In the genomic region with DNA sequence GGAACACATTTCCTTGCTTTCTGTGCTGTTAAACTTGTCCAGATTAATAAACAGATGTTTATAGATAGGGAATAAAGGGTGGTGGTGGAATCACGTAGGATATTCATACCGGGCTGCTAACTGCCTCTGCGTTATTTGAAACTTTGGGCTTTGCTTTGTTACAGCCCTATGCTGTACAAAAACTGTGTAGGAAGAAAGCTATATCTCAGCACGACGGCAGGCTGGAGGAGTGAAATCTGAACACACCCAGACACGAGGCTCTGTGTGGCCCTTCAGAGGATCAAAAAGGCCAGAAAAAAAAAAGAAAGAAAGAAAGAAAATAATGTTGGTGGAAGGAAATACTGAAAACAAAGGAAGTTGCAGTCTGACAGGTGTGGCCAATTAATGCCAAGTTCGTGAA, we compare ENCODE assay signal across 27 mouse cellular contexts.
DNase-seq lines count a peak whose midpoint lies in the region; ATAC-seq and TF ChIP-seq lines count a peak whose summit lies in the region.
"Had no signal": no experiment of that assay in that cellular context is flagged by ENCODE, and none has a peak within 500 bp of the region (broad histone marks: within the 10 kb centered on the region; RNA-seq: fewer than 3 reads in every experiment).

No protein-coding gene starts in this region.

- no peak for TF ChIP-seq CTCF in kidney, postnatal 0 days (IDR thresholded peaks at IDR 0.05; ENCODE audit: low read depth)

- H3K4me1 ChIP-seq in hindbrain, embryonic 14.5 days (replicated peaks; ENCODE audit: control insufficient read depth, insufficient read depth, low read length), result no peaks in the 10 kb centered on the region
- no peaks in the 10 kb centered on the region for H3K4me1 ChIP-seq in hindbrain, embryonic 11.5 days (replicated peaks; ENCODE audit: control insufficient read depth, insufficient read depth, low read length)
- no peaks in the 10 kb centered on the region for H3K4me1 ChIP-seq in kidney, postnatal 0 days (replicated peaks; ENCODE audit: insufficient read depth, low read length)
- H3K4me1 ChIP-seq: embryonic facial prominence, embryonic 12.5 days; embryonic facial prominence, embryonic 15.5 days; heart, embryonic 10.5 days; heart, embryonic 13.5 days; hindbrain, embryonic 12.5 days; intestine, embryonic 15.5 days had no signal

- H3K9me3 ChIP-seq in hindbrain, embryonic 14.5 days (ENCODE audit: control insufficient read depth, low read length), result no peaks in the 10 kb centered on the region
- H3K9me3 ChIP-seq in hindbrain, embryonic 11.5 days (ENCODE audit: control insufficient read depth, low read length), result no peaks in the 10 kb centered on the region
- H3K9me3 ChIP-seq in kidney, postnatal 0 days (replicated peaks; ENCODE audit: low read length), result no peaks in the 10 kb centered on the region
- H3K9me3 ChIP-seq: embryonic facial prominence, embryonic 12.5 days; embryonic facial prominence, embryonic 15.5 days; heart, embryonic 10.5 days; heart, embryonic 13.5 days; hindbrain, embryonic 12.5 days; intestine, embryonic 15.5 days had no signal

- peak; percentile 7 for DNase-seq in embryo, embryonic 11 days
- no peak for DNase-seq in embryo, embryonic 9.5 days (ENCODE audit: extremely low spot score)
- DNase-seq in hindbrain, embryonic 14.5 days (ENCODE audit: low spot score), result no peak
- DNase-seq in hindbrain, embryonic 11.5 days (ENCODE audit: low spot score), result no peak
- peak; percentile 25 for DNase-seq in kidney, postnatal 0 days (ENCODE audit: low spot score)
- DNase-seq in kidney, adult 11 months, result no peak
- DNase-seq: adrenal gland, adult 8-10 months; adrenal gland, postnatal 25 days; cerebellum, adult 11-12 months; cerebellum, adult 8-10 months; cerebellum, postnatal 10 days; cerebellum, postnatal 36 days; forebrain, postnatal 0 days; gastrocnemius, adult 2 months; gastrocnemius, postnatal 14 days; heart, adult 18-20 months; heart, postnatal 14 days; heart, postnatal 4 days had no signal

- WGBS in hindbrain, embryonic 14.5 days, result 73% methylated on average over 7 of the region's 7 CpGs
- 65% methylated on average over 7 of the region's 7 CpGs for WGBS in hindbrain, embryonic 11.5 days
- 15% methylated on average over 7 of the region's 7 CpGs for WGBS in kidney, postnatal 0 days

- H3K4me2 ChIP-seq in hindbrain, embryonic 14.5 days (replicated peaks), result no peak overlapping the region
- H3K4me2 ChIP-seq in hindbrain, embryonic 11.5 days (replicated peaks; ENCODE audit: low read depth, low read length), result no peak overlapping the region
- H3K4me2 ChIP-seq in kidney, postnatal 0 days (ENCODE audit: low read length), result no peak overlapping the region
- H3K4me2 ChIP-seq: embryonic facial prominence, embryonic 12.5 days; embryonic facial prominence, embryonic 15.5 days; heart, embryonic 13.5 days; hindbrain, embryonic 12.5 days; intestine, embryonic 15.5 days had no signal

- no peak overlapping the region for H3K4me3 ChIP-seq in hindbrain, embryonic 14.5 days (replicated peaks; ENCODE audit: low read length)
- no peak overlapping the region for H3K4me3 ChIP-seq in hindbrain, embryonic 11.5 days (ENCODE audit: low read depth, low read length)
- H3K4me3 ChIP-seq in kidney, postnatal 0 days (replicated peaks; ENCODE audit: low read depth, low read length), result no peak overlapping the region
- H3K4me3 ChIP-seq: embryonic facial prominence, embryonic 12.5 days; embryonic facial prominence, embryonic 15.5 days; gastrocnemius, adult 2 months; heart, embryonic 10.5 days; heart, embryonic 13.5 days; hindbrain, embryonic 12.5 days; intestine, embryonic 15.5 days had no signal

- H3K27me3 ChIP-seq in hindbrain, embryonic 14.5 days (ENCODE audit: control insufficient read depth, insufficient read depth, low read length), result no peaks in the 10 kb centered on the region
- no peaks in the 10 kb centered on the region for H3K27me3 ChIP-seq in hindbrain, embryonic 11.5 days (ENCODE audit: control insufficient read depth, insufficient read depth, low read length)
- H3K27me3 ChIP-seq in kidney, postnatal 0 days (ENCODE audit: insufficient read depth, low read length), result no peaks in the 10 kb centered on the region
- H3K27me3 ChIP-seq: embryonic facial prominence, embryonic 12.5 days; embryonic facial prominence, embryonic 15.5 days; heart, embryonic 13.5 days; hindbrain, embryonic 12.5 days; intestine, embryonic 15.5 days had no signal

- ATAC-seq in hindbrain, embryonic 14.5 days (ENCODE audit: low FRiP score), result no peak
- no peak for ATAC-seq in hindbrain, embryonic 11.5 days (ENCODE audit: low FRiP score)
- ATAC-seq in kidney, postnatal 0 days (replicated peaks; ENCODE audit: low FRiP score, low read depth), result no peak
- ATAC-seq: activated CD4-positive, CD25-positive, alpha-beta regulatory T cell, adult 4 months; forebrain, embryonic 14.5 days; forebrain, postnatal 0 days; hindbrain, embryonic 16.5 days; intestine, embryonic 15.5 days had no signal

- no peaks in the 10 kb centered on the region for H3K36me3 ChIP-seq in hindbrain, embryonic 14.5 days (replicated peaks; ENCODE audit: control insufficient read depth, insufficient read depth)
- H3K36me3 ChIP-seq in hindbrain, embryonic 11.5 days (ENCODE audit: control insufficient read depth, insufficient read depth, low read length), result no peaks in the 10 kb centered on the region
- no peaks in the 10 kb centered on the region for H3K36me3 ChIP-seq in kidney, postnatal 0 days (ENCODE audit: insufficient read depth, low read length)
- H3K36me3 ChIP-seq: embryonic facial prominence, embryonic 12.5 days; embryonic facial prominence, embryonic 15.5 days; heart, embryonic 10.5 days; heart, embryonic 13.5 days; hindbrain, embryonic 12.5 days; intestine, embryonic 15.5 days had no signal

- peak overlapping the region; percentile 16; the same call in 1 of the 2 replicates for H3K27ac ChIP-seq in hindbrain, embryonic 14.5 days
- H3K27ac ChIP-seq in hindbrain, embryonic 11.5 days (ENCODE audit: low read depth, low read length), result no peak overlapping the region
- H3K27ac ChIP-seq in kidney, postnatal 0 days, result no peak overlapping the region
- H3K27ac ChIP-seq: embryonic facial prominence, embryonic 12.5 days; embryonic facial prominence, embryonic 15.5 days; gastrocnemius, adult 2 months; heart, embryonic 10.5 days; heart, embryonic 13.5 days; hindbrain, embryonic 12.5 days; intestine, embryonic 15.5 days had no signal

- no peak overlapping the region for H3K9ac ChIP-seq in hindbrain, embryonic 14.5 days
- H3K9ac ChIP-seq in hindbrain, embryonic 11.5 days (ENCODE audit: low read depth, low read length), result no peak overlapping the region
- no peak overlapping the region for H3K9ac ChIP-seq in kidney, postnatal 0 days (ENCODE audit: low read depth, low read length)
- H3K9ac ChIP-seq: embryonic facial prominence, embryonic 12.5 days; embryonic facial prominence, embryonic 15.5 days; forebrain, postnatal 0 days; heart, embryonic 13.5 days; hindbrain, embryonic 12.5 days; intestine, embryonic 15.5 days had no signal

Comparison
In these comparisons a context has a peak if more than half of its experiments do, and no peak if none do; other contexts are left out.
1. DNase-seq: peak in embryo, embryonic 11 days (single experiment) and kidney, postnatal 0 days (single experiment); none in embryo, embryonic 9.5 days (single experiment), hindbrain, embryonic 14.5 days (single experiment), hindbrain, embryonic 11.5 days (single experiment) and kidney, adult 11 months (single experiment).